Mouse (Mus musculus) spleen, postnatal 4 days (tissue): ENCODE data around the gene Ldhb.
"Not testable (repeated sequence)": the region's sequence is repeated elsewhere in the genome, so short reads cannot be mapped to it uniquely, and the experiment has no call there.

Source experiments
- DNase-seq, 2 experiments: peaks; one replicate each; pipeline ENCODE4 v3.0.0; 2022; ENCODE audit warnings: low spot score in 2 of 2

Gene Ldhb

DNA sequence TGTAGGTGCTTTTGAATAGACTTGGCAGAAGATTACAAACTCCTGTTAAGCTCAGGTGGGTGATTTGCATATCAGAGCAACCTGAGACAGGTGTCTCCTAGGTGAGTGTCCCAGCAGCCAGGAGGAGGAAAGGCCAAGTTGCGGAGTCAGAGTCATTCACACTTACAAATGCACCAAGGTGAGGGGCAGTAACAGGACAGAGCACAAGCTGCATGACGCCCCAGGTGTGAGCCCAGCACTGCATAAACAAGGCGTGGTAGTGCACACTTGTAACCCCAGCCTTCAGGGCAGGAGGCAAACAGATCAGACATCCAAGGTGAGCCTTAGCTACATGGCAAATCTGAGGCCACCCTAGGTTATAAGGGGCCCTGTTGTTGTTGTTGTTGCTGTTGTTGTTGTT is 5.1 kb upstream of the Ldhb start:
- no peak for DNase-seq

GRCm38 (mm10) chr6:142511516-142512135 is 3.9 kb upstream of the Ldhb start:
- DNase-seq, result no peak

GRCm38 (mm10) chr6:142508663-142509062 is 906 bp upstream of the Ldhb start:
- DNase-seq, result no peak

GRCm38 (mm10) chr6:142507033-142507784 is 548 bp downstream of the Ldhb start:
- DNase-seq, result no peak

- no peak for DNase-seq
Observed at GRCm38 (mm10) chr6:142506338-142507032, 1.3 kb downstream of the Ldhb start.

GRCm38 (mm10) chr6:142503601-142504000 is 4.2 kb downstream of the Ldhb start:
- DNase-seq, result no peak

DNA sequence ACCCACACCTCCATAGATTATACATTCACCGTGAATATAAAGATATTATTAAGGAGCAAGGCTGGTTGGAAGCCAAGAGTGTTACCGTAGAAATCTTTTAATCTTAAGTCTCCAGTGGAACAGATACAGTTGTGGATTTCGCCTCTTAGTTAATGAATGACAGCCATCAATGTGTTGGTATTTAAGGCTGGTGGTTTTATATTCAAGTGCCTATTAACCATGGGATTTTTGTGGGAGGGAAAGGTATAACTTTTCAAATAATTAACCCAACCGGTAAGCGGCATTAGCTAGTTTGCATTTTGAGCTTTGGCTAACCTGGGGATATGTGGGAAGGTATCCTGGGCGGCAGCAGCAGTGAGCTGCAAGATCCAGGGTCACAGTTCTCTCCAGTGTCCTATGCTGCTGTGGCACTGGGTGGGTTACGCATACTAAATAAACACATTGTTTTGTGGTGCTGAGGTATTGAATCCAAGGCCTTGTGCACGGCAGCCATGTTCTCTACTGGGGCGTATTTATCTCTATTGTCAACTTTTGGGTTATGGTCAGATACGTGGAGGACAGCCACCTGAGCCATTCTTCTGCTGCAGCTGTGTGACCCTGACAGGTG is 5.1 kb downstream of the Ldhb start:
- no peak for DNase-seq

DNA sequence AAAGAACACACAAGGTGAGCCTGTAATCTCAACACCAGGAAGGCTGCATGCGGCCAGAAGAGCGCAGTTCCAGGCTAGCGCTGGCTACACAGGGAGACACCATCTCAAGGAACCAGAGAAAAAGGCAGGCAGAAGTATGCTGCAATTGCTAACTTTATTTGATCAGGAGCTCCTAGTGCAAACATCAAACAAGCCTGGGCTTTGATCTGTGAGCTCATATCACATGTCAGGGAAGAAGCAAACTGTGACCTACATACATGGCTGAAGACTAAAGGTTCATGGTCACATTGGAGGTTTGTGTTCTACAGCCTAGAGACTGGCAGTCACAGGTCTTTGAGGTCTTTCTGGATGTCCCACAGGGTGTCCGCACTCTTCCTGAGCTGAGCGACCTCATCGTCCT is 17.6 kb downstream of the Ldhb start:
- DNase-seq, result not testable (repeated sequence)

GRCm38 (mm10) chr6:142487638-142488037 is 20.1 kb downstream of the Ldhb start:
- no peak for DNase-seq

- DNase-seq, result no peak
Observed at GRCm38 (mm10) chr6:142485478-142486123, 22.2 kb downstream of the Ldhb start.

DNA sequence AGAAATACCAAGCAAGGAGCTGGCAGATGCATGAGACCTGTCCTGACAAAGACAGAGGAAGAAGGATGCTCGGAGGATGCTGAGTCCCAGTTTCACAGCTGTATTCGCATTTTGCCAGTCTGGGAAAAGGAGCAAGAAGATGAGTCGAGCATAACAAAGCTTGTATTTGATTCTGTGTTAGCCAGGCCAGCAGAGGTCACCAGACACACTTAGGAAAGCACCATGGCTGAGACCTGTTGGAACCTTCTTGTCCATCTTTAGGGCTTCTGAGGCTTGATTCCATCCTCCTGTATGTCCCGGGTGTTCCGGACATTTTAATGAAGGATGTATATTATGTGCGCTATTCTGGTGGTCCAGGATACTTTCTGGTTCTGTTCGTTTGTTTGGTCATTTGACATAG is 30.5 kb downstream of the Ldhb start:
- no peak for DNase-seq

DNA sequence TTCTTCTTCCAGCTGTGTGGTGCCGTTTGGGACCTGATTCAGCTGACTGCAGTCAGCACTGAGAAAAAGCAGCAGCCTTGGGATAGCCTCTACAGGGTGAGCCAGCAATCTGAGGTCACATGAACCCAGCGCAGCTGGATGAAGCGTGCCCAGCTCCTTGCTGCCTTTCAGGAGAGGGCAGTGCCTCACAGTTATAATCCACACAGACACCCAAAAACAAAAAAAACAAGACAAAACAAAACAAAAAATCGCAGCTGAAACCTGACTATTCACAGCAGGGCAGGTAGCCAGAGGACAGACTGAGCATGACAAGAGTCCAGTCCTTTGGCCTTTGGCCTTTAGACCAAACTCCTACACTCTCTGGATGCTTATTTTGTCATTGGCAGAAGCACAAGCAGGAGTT is 35.0 kb downstream of the Ldhb start, which contains the start of gene Gys2:
Gene Gys2 (minus strand): TSS at position 309 of the 403 bp plus-strand sequence.
- DNase-seq, result no peak

DNA sequence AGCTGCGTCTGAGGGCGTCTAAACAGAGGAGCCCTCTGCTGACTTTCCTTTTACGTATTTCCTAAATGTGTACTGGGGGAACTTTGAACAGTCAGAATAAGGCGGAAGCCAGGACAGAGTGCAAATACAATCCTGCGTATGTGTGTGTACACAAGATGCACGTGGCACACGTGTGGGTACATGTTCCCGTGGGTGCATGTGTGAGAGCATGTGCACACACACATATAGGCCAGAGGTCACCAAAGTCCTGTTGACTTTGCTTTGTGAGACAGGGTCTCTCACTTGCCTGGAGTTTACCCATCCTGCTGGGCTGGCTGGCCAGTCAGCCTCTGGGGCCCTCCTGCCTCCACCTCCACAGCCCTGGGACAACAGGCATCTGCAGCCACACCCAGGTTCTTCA is 36.6 kb downstream of the Ldhb start:
- DNase-seq, result no peak

- DNase-seq, result no peak
Observed at GRCm38 (mm10) chr6:142469602-142470001, 38.2 kb downstream of the Ldhb start.

GRCm38 (mm10) chr6:142462194-142462593 is 45.6 kb downstream of the Ldhb start:
- no peak for DNase-seq

DNA sequence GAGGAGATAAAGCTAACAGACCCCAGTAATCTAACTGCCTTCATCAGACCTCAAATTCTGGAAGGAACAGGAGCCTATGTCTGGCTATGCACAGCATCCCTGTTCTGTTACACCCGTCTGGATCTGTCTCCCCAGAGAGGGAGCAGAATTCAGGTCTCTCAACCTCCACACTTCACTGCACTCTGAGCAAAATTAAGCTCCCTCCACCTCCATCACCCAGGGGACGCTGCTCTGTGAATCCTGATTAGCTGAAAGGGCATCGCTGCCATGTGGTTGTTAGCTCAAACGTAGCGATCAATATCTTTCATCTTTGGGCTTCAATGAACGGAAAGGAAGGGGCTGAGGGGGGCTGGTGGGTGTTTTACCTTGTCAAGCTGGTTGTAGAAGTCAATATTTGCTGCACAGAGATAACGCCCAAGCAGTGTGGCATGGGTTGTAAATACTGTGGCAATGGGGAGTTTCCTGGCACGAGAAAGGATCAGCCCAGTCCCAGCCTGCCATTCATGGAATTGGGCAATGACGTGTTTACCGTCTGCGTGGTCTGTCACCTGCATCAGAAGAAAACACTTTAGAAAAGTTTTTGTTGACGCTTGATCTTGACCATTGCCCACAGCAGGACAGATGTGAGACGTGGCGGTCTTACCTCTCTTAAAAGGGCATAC is 48.6 kb downstream of the Ldhb start:
- DNase-seq, result no peak

GRCm38 (mm10) chr6:142458010-142458409 is 49.7 kb downstream of the Ldhb start:
- no peak for DNase-seq

DNA sequence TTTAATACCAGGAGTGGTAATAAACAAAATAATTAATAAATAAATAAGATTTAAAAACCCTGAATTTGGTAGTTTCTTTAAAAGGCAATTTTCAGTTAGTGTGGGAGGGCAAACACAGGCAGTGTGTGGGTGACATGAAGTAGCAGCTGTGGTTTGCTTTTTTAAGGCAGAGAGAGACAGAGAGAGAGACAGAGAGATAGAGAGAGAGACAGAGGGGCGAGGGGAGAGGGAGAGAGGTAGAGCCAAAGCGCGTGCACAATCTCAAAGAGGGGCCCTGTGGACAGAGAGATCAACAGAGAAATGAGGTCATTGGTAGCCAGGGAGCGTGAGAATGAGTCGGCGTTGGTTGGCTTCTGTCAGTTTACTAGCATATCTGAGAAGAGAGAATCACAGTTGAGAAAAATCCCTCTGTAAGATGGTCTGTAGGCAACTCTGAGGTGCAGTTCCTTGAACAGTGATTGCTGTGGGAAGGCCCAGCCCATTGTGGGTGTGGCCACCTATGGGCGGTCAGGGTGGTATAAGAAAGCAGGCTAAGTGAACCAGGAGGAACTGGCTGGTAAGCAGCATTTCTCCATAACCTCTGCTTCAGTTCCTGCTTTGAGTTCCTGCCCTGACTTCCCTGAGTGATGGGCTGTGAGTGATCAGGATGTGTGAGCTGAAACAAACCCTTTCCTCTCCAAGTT is 52.3 kb downstream of the Ldhb start:
- DNase-seq, result no peak

DNA sequence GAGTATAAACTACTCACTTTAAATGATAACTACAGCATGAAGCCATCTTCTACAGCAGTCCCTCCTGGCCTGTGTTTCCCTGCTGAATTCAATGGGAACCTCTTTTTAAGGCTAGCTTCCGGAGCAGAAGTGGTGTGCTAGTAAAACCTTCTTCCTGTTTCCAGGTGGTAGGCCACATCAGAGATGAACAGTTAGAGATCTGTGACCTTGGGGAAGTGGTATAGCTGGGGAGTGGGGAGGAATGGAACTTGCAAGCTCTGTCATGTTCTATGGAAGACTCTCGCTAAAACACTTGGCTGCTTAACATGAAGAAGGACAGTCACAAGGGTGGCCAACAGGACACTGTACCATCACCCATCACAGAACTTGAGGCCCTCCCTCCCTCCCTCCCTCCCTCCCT is 54.4 kb downstream of the Ldhb start:
- DNase-seq, result no peak

DNA sequence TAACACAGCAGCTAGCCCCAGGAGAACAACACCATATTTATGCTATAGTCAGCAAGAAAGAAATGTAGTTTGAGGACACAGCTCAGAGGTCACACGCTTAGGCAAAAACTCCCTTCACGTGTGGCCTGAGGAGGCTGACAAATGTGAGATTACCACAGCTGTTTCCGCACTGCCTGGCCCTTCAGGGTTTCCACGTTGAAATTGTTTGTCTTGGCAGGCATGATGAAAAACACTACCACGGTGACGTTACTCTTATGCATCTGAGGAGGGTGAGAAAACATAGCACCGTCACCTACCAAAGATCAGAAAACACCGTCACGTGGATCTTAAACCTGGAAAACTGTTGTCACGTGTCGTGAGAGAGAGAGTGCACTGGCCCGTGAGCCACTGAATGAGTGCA is 56.4 kb downstream of the Ldhb start:
- DNase-seq, result no peak
